Mouse (Mus musculus) heart, adult 2 months (tissue): ENCODE results near the gene Plxna3. TPM values are rescaled to one million over a fixed set of nuclear protein-coding genes. Genes with fewer than 3 reads are reported as not detected.

Source experiments
- DNase-seq, 2 experiments: peaks; one replicate each; pipeline ENCODE4 v3.0.0; 2021
- H3K27ac ChIP-seq: fragments of 200-600 bp; 2 replicates; pipeline ENCODE4 v1.8.1; 2022
- H3K27me3 ChIP-seq: fragments of 200-500 bp; 2 replicates; pipeline ENCODE4 v1.6.1; 2012; ENCODE audit warnings: mild to moderate bottlenecking, low read length, inconsistent platforms, mixed read lengths; ENCODE audit not compliant: control insufficient read depth, insufficient read depth
- H3K36me3 ChIP-seq: fragments of 200-500 bp; 2 replicates; pipeline ENCODE4 v1.6.1; 2012; ENCODE audit warnings: low read length, inconsistent platforms; ENCODE audit not compliant: control insufficient read depth, insufficient read depth
- H3K4me1 ChIP-seq: fragments of 200-500 bp; 2 replicates; pipeline ENCODE4 v1.6.1; 2011; ENCODE audit warnings: low read length; ENCODE audit not compliant: control insufficient read depth, insufficient read depth
- H3K4me3 ChIP-seq: fragments of 200-600 bp; 2 replicates; pipeline ENCODE4 v1.8.1; 2022
- H3K79me2 ChIP-seq: fragments of 200-500 bp; replicated peaks from 2 replicates; pipeline ENCODE4 v1.6.1; 2012; ENCODE audit warnings: mild to moderate bottlenecking, inconsistent platforms, low read length, moderate library complexity, mixed read lengths; ENCODE audit not compliant: control insufficient read depth, insufficient read depth
- H3K9ac ChIP-seq: fragments of 200-500 bp; 2 replicates; pipeline ENCODE4 v1.6.1; 2012; ENCODE audit warnings: low read depth, mild to moderate bottlenecking, control low read depth, inconsistent platforms, low read length, mixed read lengths
- CTCF ChIP-seq: fragments of 200-600 bp; IDR thresholded peaks from 2 replicates; pipeline ENCODE4 v1.8.1; 2022; ENCODE audit warnings: antibody characterized with exemption, mild to moderate bottlenecking, moderate library complexity
- EP300 ChIP-seq: fragments of 200-500 bp; IDR thresholded peaks from 2 replicates; pipeline ENCODE4 v1.6.1; 2011; ENCODE audit warnings: low read depth, low read length, control low read depth; ENCODE audit not compliant: insufficient read depth
- POLR2A ChIP-seq: fragments of 200-500 bp; IDR thresholded peaks from 2 replicates; pipeline ENCODE4 v1.6.1; 2011; ENCODE audit warnings: mild to moderate bottlenecking, low read depth, low read length, control low read depth; ENCODE audit not compliant: insufficient read depth
- WGBS: fragments of 180-500 bp; shearing (Covaris S2); methylation state at CpG from one replicate; pipeline ENCODE4 v1.1.7; 2018; 5-methylcytosine and 5-hydroxymethylcytosine counted together
- intact Hi-C: fragments of 180-260 bp; cut with DNase I; formaldehyde crosslinking; loops from one replicate; pipeline ENCODE4 v1.15.1; 2025
- long read RNA-seq: library from polyadenylated mRNA; stranded (forward); transcript quantifications from one replicate; pipeline ENCODE4 v2.0.0, GENCODE M21; 2021
- polyA plus RNA-seq: library from polyadenylated mRNA; depleted of rRNA; stranded (reverse); fragments of >200 nt; gene quantifications from 2 replicates; pipeline ENCODE4 v1.2.3, GENCODE M21; 2012; rRNA removed
- total RNA-seq, 2 experiments: library from RNA; stranded (reverse); gene quantifications; 2 replicates each; pipeline ENCODE4 v1.2.3; 2021

Plxna3 gene
- 1 to 10 TPM in 1 of 2 experiments, under 1 TPM in 1; 0.65 to 1.0 TPM for total RNA-seq
- 4.7 and 5.6 TPM in 2 replicates for polyA plus RNA-seq
- long read RNA-seq, result 0 reads

DNA sequence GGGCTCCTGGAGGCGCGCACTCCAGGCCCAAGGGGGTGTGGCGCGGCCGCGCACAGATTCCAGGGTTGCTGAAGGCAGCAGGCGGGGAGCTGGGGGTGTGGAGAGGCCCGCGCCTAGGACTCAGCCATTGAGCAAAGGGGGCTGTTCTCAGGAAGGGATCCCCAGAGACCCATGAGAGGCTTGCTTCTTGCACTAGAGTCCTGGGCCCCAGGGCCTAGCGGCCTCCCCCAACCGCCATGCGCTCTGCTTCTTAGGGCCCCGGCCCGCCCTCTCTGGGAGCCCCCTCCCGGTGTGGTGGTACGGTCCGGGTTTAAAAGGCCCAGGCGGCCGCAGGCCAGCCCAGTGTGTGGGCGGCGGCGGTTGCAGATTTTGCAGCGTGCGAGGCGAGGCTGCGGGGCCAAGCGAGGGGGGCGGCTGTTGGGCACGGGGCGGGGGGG, at the start of gene Plxna3:
Gene Plxna3 (plus strand): TSS at position 342 of the 437 bp plus-strand sequence.
- TF ChIP-seq POLR2A (no peak), CTCF (no peak)
- DNase-seq, result peak; percentile 78
- Histone ChIP-seq H3K9ac (peak within 1 kb of the TSS; percentile 81), H3K27ac (peak within 1 kb of the TSS; percentile 71), H3K79me2 (no peaks in the 10 kb centered on the region), H3K27me3 (no peaks in the 10 kb centered on the region), H3K4me3 (peak within 1 kb of the TSS; percentile 52), H3K36me3 (no peaks in the 10 kb centered on the region), H3K4me1 (no peaks in the 10 kb centered on the region)
- intact Hi-C loops, result no loop called here
- 24% methylated on average over 28 of the region's 30 CpGs for WGBS

DNA sequence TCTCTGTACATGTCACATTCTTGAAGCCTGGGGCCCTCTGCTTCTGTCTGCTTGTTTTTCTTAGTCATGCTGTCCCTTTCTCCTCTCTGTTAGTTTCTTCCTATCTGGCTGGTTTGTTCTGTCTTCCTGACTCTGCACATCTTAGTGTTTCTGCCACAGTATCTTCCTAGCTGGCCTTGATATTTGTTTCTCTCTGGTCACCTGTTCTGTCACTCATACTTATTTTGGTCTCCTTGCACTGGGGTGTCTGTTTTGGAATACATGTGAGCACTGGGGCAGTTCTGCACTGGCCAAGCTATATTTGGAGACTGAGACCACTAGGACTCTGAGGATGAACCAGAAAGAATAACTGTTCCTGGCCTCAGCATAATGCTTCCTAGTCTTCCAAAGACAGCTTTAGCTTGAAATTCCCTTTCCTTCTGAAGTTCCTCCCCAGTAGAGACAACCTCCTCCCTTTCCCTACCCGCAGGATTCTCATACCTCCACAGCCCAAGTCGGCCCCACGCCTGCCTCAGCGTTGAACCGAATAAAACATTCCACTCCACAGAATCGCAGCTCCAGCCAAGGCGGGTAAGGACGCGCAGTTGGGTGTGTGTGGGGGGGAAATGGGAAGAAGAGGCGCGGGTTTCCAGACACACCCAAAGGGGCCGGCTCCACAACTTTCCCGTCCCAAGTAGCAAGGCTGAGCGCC, 47.7 kb upstream of the Plxna3 start:
- H3K36me3 ChIP-seq, result no peaks in the 10 kb centered on the region; the same call in 1 of the 2 replicates
- peaks cover 6% of the 10 kb centered on the region for H3K4me1 ChIP-seq
- no peaks in the 10 kb centered on the region for H3K27me3 ChIP-seq
- TF ChIP-seq EP300 (no peak), POLR2A (peak; percentile 54; the same call in 1 of the 2 replicates), CTCF (no peak)
- H3K9ac ChIP-seq, result peak overlapping the region; percentile 59
- peak overlapping the region; percentile 91 for H3K27ac ChIP-seq
- DNase-seq, result no peak
- H3K79me2 ChIP-seq, result no peaks in the 10 kb centered on the region; the same call in 1 of the 2 replicates
- intact Hi-C loops, result loop anchor here (5.0 kb wide), 2 partner anchors 34 to 111 kb away; partner anchors contain the start of genes Fam3a, Flna and Ikbkg
- H3K4me3 ChIP-seq, result peak overlapping the region; percentile 56
- WGBS, result 13% methylated on average over 14 of the region's 14 CpGs

GRCm38 (mm10) chrX:74281732-74282394, 47.0 kb upstream of the Plxna3 start, which contains the start of the genes Taz and Dnase1l1:
Taz (plus strand) TSS chrX:74281912.
Dnase1l1 (minus strand) TSS chrX:74282337.
- DNase-seq, result peak; percentile 81 to 90
- Histone ChIP-seq H3K36me3 (no peaks in the 10 kb centered on the region; the same call in 1 of the 2 replicates), H3K27me3 (no peaks in the 10 kb centered on the region), H3K9ac (peak within 1 kb of the TSS; percentile 79), H3K4me1 (peaks cover 6% of the 10 kb centered on the region), H3K4me3 (peak within 1 kb of the TSS; percentile 56), H3K27ac (peak within 1 kb of the TSS; percentile 91), H3K79me2 (no peaks in the 10 kb centered on the region; the same call in 1 of the 2 replicates)
- intact Hi-C loops, result loop anchor here (5.0 kb wide), 2 partner anchors 35 to 110 kb away; partner anchors contain the start of genes Fam3a, Flna and Ikbkg
- TF ChIP-seq POLR2A, result 0 out of 2 replicates have a peak, but pooled peaks have one; percentile 52
- TF ChIP-seq EP300, result no peak
- 0 out of 2 replicates have a peak, but pooled peaks have one; percentile 22 for TF ChIP-seq CTCF
- 15% methylated on average over 16 of the region's 16 CpGs for WGBS

- no peaks in the 10 kb centered on the region; the same call in 1 of the 2 replicates for H3K36me3 ChIP-seq
- no peaks in the 10 kb centered on the region for H3K27me3 ChIP-seq
- H3K27ac ChIP-seq, result peak overlapping the region; percentile 91
- H3K4me3 ChIP-seq, result peak overlapping the region; percentile 56
- H3K4me1 ChIP-seq, result peaks cover 6% of the 10 kb centered on the region
- peak; percentile 86 to 90 for DNase-seq
- peak overlapping the region; percentile 79 for H3K9ac ChIP-seq
- intact Hi-C loops, result loop anchor here (5.0 kb wide), 2 partner anchors 35 to 110 kb away; partner anchors contain the start of genes Fam3a, Flna and Ikbkg
- TF ChIP-seq CTCF (no peak), EP300 (no peak), POLR2A (peak; percentile 93)
- 19% methylated on average over 39 of the region's 39 CpGs for WGBS
- no peaks in the 10 kb centered on the region; the same call in 1 of the 2 replicates for H3K79me2 ChIP-seq
Observed at GRCm38 (mm10) chrX:74282395-74283091, 46.3 kb upstream of the Plxna3 start.

GRCm38 (mm10) chrX:74283092-74283437, 45.8 kb upstream of the Plxna3 start:
- intact Hi-C loops, result loop anchor here (5.0 kb wide), 2 partner anchors 36 to 109 kb away; partner anchors contain the start of genes Fam3a, Flna and Ikbkg
- TF ChIP-seq EP300 (no peak), POLR2A (no peak), CTCF (no peak)

More at GRCm38 (mm10) chrX:74283092-74283437, 45.8 kb upstream of the Plxna3 start:
- Histone ChIP-seq H3K4me1 (peaks cover 6% of the 10 kb centered on the region), H3K4me3 (peak overlapping the region; percentile 56), H3K36me3 (no peaks in the 10 kb centered on the region; the same call in 1 of the 2 replicates), H3K27me3 (no peaks in the 10 kb centered on the region), H3K9ac (peak overlapping the region; percentile 79), H3K79me2 (no peaks in the 10 kb centered on the region; the same call in 1 of the 2 replicates), H3K27ac (peak overlapping the region; percentile 91)
- DNase-seq, result no peak
- WGBS, result 36% methylated on average over 5 of the region's 5 CpGs
